ENCODE assay signal across 8 mouse cellular contexts in genomic region chr16:44745471-44745865, GRCm38 (mm10). TPM values are rescaled to one million over a fixed set of nuclear protein-coding genes. Genes with fewer than 3 reads are reported as not detected.
DNase-seq lines count a peak whose midpoint lies in the region; ATAC-seq and TF ChIP-seq lines count a peak whose summit lies in the region.

No protein-coding gene starts in this region.

- DNase-seq in embryo, embryonic 10 days (ENCODE audit: low spot score), result peak; percentile 35
- no peak for DNase-seq in embryo, embryonic 9.5 days (ENCODE audit: extremely low spot score)
- DNase-seq in thymus, adult 2 months, result no peak
- DNase-seq in thymus, postnatal 4 days, result no peak
- DNase-seq in thymus, postnatal 0 days (ENCODE audit: low spot score), result no peak
- DNase-seq in urinary bladder, postnatal 25 days (ENCODE audit: low spot score), result no peak

- no peak for TF ChIP-seq CTCF in thymus, adult 2 months (IDR thresholded peaks at IDR 0.05; ENCODE audit: borderline replicate concordance, control insufficient read depth, extremely low read depth, insufficient read depth, low read length, poor library complexity)

- H3K4me3 ChIP-seq in thymus, adult 2 months (ENCODE audit: control insufficient read depth, insufficient read depth, low read length), result peak overlapping the region; percentile 82
- H3K4me3 ChIP-seq in limb, embryonic 15.5 days, result peak overlapping the region; percentile 85
- H3K4me3 ChIP-seq in stomach, embryonic 16.5 days (replicated peaks; ENCODE audit: low read length), result peak overlapping the region; percentile 76

- peaks cover 6% of the 10 kb centered on the region; the same call in 1 of the 2 replicates for H3K4me1 ChIP-seq in thymus, adult 2 months (replicated peaks; ENCODE audit: control insufficient read depth, insufficient read depth, low read length)
- peaks cover 8% of the 10 kb centered on the region for H3K4me1 ChIP-seq in limb, embryonic 15.5 days
- H3K4me1 ChIP-seq in stomach, embryonic 16.5 days (ENCODE audit: control insufficient read depth, insufficient read depth, low read length), result peaks cover 3% of the 10 kb centered on the region

- no peaks in the 10 kb centered on the region for H3K9me3 ChIP-seq in limb, embryonic 15.5 days
- no peaks in the 10 kb centered on the region for H3K9me3 ChIP-seq in stomach, embryonic 16.5 days (replicated peaks; ENCODE audit: control insufficient read depth, low read length)

- H3K27me3 ChIP-seq in thymus, adult 2 months (ENCODE audit: control insufficient read depth, insufficient read depth, low read length), result no peaks in the 10 kb centered on the region
- H3K27me3 ChIP-seq in limb, embryonic 15.5 days, result no peaks in the 10 kb centered on the region
- no peaks in the 10 kb centered on the region for H3K27me3 ChIP-seq in stomach, embryonic 16.5 days (ENCODE audit: control insufficient read depth, insufficient read depth, low read length)

- TF ChIP-seq POLR2A in thymus, adult 2 months (IDR thresholded peaks at IDR 0.05; ENCODE audit: control insufficient read depth, extremely low read depth, insufficient read depth, low read length, poor library complexity), result no peak

- peak overlapping the region; percentile 70 for H3K4me2 ChIP-seq in limb, embryonic 15.5 days
- H3K4me2 ChIP-seq in stomach, embryonic 16.5 days (ENCODE audit: low read depth, low read length), result peak overlapping the region; percentile 77

- peak overlapping the region; percentile 38; the same call in 1 of the 2 replicates for H3K27ac ChIP-seq in thymus, adult 2 months (ENCODE audit: control insufficient read depth, insufficient read depth, low read length)
- H3K27ac ChIP-seq in limb, embryonic 15.5 days, result peak overlapping the region; percentile 99
- peak overlapping the region; percentile 98 for H3K27ac ChIP-seq in stomach, embryonic 16.5 days (ENCODE audit: low read length)

- ATAC-seq in limb, embryonic 15.5 days (ENCODE audit: insufficient number of reproducible peaks, low FRiP score, low TSS enrichment, low read depth), result peak; percentile 13; the same call in 1 of the 2 replicates
- no peak for ATAC-seq in stomach, embryonic 16.5 days (ENCODE audit: insufficient read depth, low FRiP score)

- WGBS in thymus, adult 2 months, result 8% methylated on average over 14 of the region's 14 CpGs
- WGBS in limb, embryonic 15.5 days, result 7% methylated on average over 14 of the region's 14 CpGs
- whole genome bisulfite sequencing in stomach, embryonic 16.5 days, result 6% methylated on average over 14 of the region's 14 CpGs

- peaks cover 4% of the 10 kb centered on the region; the same call in 1 of the 2 replicates for H3K36me3 ChIP-seq in thymus, adult 2 months (ENCODE audit: control insufficient read depth, insufficient read depth, low read length)
- peaks cover 15% of the 10 kb centered on the region for H3K36me3 ChIP-seq in limb, embryonic 15.5 days
- no peaks in the 10 kb centered on the region for H3K36me3 ChIP-seq in stomach, embryonic 16.5 days (ENCODE audit: control insufficient read depth, insufficient read depth, low read length)

- H3K9ac ChIP-seq in limb, embryonic 15.5 days, result peak overlapping the region; percentile 86
- peak overlapping the region; percentile 88 for H3K9ac ChIP-seq in stomach, embryonic 16.5 days (ENCODE audit: low read length)

RNA-seq across cellular contexts. Expression of gene Gtpbp8, which starts 0.7 kb away (rescaled TPM):
- polyA plus RNA-seq in thymus, adult 2 months (2012; rRNA removed), result 5.1 and 5.4 TPM in 2 replicates
- 23.1 and 26.7 TPM in 2 replicates for polyA plus RNA-seq in limb, embryonic 15.5 days (2015; fragmentation: Nextera tagmentation; extraction: Ambion mirVana)
- 25.1 and 26.3 TPM in 2 replicates for polyA plus RNA-seq in stomach, embryonic 16.5 days (2015; fragmentation: Nextera tagmentation; extraction: Ambion mirVana)
- 26.8 and 28.0 TPM in 2 replicates for polyA plus RNA-seq in thymus, postnatal 0 days (2015; fragmentation: Nextera tagmentation; extraction: Ambion mirVana)

RNA-seq across cellular contexts. Expression of gene Cd200r1, which starts 20.1 kb away (rescaled TPM):
- 2.4 and 3.7 TPM in 2 replicates for polyA plus RNA-seq in thymus, adult 2 months (2012; rRNA removed)
- 2.6 and 3.1 TPM in 2 replicates for polyA plus RNA-seq in limb, embryonic 15.5 days (2015; fragmentation: Nextera tagmentation; extraction: Ambion mirVana)
- polyA plus RNA-seq in stomach, embryonic 16.5 days (2015; fragmentation: Nextera tagmentation; extraction: Ambion mirVana), result 1.1 and 1.7 TPM in 2 replicates
- 1.8 and 2.7 TPM in 2 replicates for polyA plus RNA-seq in thymus, postnatal 0 days (2015; fragmentation: Nextera tagmentation; extraction: Ambion mirVana)

RNA-seq across cellular contexts. Expression of gene Nepro, which starts 21.4 kb away (rescaled TPM):
- 6.8 and 7.9 TPM in 2 replicates for polyA plus RNA-seq in thymus, adult 2 months (2012; rRNA removed)
- 6.9 and 7.4 TPM in 2 replicates for polyA plus RNA-seq in limb, embryonic 15.5 days (2015; fragmentation: Nextera tagmentation; extraction: Ambion mirVana)
- 7.2 and 7.6 TPM in 2 replicates for polyA plus RNA-seq in stomach, embryonic 16.5 days (2015; fragmentation: Nextera tagmentation; extraction: Ambion mirVana)
- polyA plus RNA-seq in thymus, postnatal 0 days (2015; fragmentation: Nextera tagmentation; extraction: Ambion mirVana), result 4.8 and 5.8 TPM in 2 replicates

Comparison
In these comparisons a context has a peak if more than half of its experiments do, and no peak if none do; other contexts are left out.
1. H3K27ac ChIP-seq: peak in every context shown above with its lines; median percentile 99 in limb, embryonic 15.5 days; 98 in stomach, embryonic 16.5 days; 38 in thymus, adult 2 months.